Mouse (Mus musculus): ENCODE results near the gene Chp2.

GRCm38 (mm10) chr7:122272334-122272733 lies 53.0 kb downstream of the Chp2 start:
- no peak for TF ChIP-seq CTCF (IDR thresholded peaks at IDR 0.05; ENCODE audit: insufficient read depth, low read length)
- TF ChIP-seq POLR2A (IDR thresholded peaks at IDR 0.05; ENCODE audit: borderline replicate concordance, extremely low read depth, low read depth, low read length), result no peak
